Mouse (Mus musculus): ENCODE data around the gene Samd3. TPM values are rescaled to one million over a fixed set of nuclear protein-coding genes. Genes with fewer than 3 reads are reported as not detected.

The Samd3 gene
- polyA plus RNA-seq (2017; shearing (Covaris generic)): 10 to 100 TPM in 1 of 3 experiments, 1 to 10 TPM in 2; 1.4 to 21.9 (median 1.7) TPM

GRCm38 (mm10) chr10:26229488-26229887 lies at the start of gene Samd3:
Gene Samd3, plus strand, starts transcription at chr10:26229707.
- ATAC-seq: peak; percentile 75

- no peak for ATAC-seq
These were observed 44.2 kb upstream of the Samd3 start for GRCm38 (mm10) chr10:26185289-26185688.

DNA sequence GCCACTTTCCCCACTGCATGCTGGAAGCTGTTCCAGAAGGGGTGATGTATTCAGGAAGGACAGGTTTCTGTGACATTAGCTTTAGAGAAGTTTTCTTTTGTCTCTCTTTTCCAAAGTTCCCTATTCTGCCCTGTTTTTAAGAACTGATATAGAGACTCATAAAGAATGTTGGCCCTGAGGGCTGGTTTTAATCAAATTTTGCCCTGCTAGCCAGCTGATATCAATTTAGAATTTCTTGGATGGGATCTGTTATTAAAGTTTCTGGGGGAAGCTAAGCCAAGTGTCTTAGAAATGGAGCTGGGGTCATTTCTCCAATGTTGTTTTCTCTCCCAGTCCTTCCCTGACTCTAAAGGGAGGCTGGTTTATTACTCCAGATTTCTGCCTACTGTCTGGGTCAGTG lies 38.7 kb upstream of the Samd3 start:
- ATAC-seq: no peak

- no peak for ATAC-seq
These were observed 34.6 kb upstream of the Samd3 start for GRCm38 (mm10) chr10:26194892-26195291.

GRCm38 (mm10) chr10:26202708-26203368 lies 26.7 kb upstream of the Samd3 start:
- ATAC-seq: peak; percentile 82

DNA sequence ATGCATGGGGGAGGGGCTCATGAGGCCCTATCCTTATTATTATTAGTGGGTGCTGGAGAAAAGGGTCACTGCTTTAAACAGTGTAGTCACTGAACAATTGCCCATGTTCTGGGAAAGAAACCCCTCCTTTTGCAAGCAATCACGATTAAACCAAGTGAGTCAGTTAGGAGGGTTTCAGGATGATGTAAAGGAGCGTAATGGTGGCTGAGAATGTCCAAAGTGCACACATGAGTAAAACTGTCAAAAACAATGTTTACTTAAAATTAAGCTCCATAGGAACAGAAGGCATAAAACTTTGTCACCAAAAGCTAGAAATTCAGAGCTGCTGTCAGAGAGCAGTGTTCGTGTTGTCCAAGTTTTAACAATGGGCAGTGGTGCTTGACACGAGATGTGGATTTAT lies 8.8 kb upstream of the Samd3 start:
- no peak for ATAC-seq

GRCm38 (mm10) chr10:26226241-26226640 lies 3.3 kb upstream of the Samd3 start:
- no peak for ATAC-seq

DNA sequence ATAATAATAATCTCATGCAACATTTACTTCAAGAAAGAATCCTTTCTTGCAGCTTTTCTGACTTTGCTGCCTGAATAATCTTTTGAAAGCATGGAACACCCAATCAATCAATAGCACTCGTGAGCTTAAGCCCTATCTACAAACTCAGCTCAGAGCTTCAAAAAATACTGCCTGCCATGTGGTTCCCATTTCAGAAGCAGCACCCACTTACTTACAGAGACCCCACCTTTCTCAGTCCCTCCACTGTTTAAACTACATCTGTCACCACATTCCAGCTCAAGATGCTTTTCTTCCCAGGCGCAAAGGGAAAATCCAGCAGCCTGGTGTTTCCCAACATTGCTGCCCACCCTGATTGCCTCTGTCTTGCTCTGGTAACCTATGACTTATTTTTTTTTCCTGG lies 2.8 kb upstream of the Samd3 start:
- ATAC-seq: no peak

GRCm38 (mm10) chr10:26228187-26228586 lies 1.3 kb upstream of the Samd3 start:
- no peak for ATAC-seq

DNA sequence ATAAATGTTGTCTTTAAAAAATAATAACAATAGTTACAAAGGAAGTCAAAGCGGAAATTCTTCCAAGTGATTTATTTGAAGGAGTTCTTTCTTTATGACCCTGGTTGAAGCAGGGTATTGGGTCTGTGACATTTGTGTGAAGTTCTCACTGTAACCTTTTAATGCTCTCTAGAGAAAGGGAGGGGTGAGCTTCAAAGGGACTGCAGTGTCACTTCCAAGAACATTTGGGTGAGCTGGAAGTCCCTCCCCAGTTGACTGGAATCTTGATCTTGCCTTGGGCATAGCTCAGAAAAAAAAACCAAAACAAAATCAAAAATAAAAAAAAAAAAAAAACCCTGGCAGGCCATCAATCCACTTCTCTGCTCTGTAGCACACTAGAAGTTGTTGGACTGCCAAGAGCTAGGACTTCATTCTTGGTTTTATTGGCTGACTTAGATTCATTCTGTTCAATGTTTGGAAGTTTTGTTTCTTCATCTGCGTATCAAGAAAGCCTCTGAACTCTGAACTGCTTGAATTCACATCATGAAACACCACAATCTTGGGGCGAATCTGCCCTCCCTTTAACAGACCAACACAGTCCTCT lies 2.7 kb downstream of the Samd3 start:
- ATAC-seq: no peak

DNA sequence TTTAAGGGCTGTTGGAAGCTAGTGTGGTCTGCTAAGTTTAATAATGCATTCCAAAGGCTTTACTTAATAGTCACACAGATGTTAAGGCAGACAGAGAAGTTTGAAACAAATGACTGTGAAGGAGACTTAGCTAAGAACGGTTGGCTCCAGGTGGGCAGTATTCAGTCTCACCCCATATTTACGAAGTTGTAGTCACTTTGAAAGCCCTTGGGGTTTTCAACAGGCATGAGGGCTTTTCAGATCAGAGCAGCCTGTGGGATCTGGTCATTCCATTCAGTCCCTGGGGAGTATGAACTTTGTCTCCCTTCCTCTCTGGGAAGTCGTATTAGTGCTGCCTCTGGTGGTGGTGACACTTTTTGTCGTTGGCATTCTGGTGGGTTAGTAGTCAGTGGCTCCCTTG lies 9.1 kb downstream of the Samd3 start:
- no peak for ATAC-seq

GRCm38 (mm10) chr10:26239090-26239489 lies 9.6 kb downstream of the Samd3 start:
- no peak for ATAC-seq

DNA sequence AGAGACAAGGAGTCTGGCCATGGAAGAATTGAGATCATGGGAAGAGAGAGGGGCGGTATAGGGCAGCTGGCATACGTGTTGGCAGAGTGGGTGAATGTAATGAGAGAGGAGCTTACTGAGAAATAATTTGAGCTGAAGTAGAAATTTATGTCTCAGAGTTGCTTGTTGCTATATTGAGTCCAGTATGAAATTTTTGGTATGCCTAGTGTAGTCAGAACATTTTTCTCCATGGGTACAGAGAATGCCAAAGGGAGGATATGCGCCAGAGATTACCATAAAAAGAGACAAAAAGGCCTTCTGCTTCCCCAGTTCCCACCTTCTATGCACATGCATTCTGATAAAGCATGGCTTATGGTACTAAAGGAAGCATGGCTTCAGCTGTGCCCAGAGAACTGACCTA lies 13.7 kb downstream of the Samd3 start:
- ATAC-seq: no peak

DNA sequence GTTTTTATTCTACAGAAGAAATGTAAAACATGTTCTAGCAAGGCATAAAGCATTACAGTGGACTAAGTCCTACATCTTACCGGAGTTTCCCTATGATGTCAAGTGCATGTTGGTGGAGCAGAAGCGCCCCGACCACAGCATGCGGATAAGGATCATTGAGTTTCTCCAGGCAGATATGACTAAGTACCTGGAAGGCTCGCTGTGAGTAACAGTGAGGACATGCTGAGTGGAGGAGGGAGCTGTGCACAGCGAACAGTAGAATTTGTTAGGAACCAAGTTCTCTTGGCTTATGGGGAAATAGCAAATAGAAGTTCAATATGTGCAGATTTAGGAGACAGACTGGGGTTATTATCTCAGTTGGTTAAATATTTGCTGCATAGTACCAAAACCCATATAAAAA lies 15.0 kb downstream of the Samd3 start:
- no peak for ATAC-seq

- ATAC-seq: no peak
These were observed 20.1 kb downstream of the Samd3 start for GRCm38 (mm10) chr10:26249426-26250165.

GRCm38 (mm10) chr10:26259908-26260307 lies 30.4 kb downstream of the Samd3 start:
- ATAC-seq: peak; percentile 66

DNA sequence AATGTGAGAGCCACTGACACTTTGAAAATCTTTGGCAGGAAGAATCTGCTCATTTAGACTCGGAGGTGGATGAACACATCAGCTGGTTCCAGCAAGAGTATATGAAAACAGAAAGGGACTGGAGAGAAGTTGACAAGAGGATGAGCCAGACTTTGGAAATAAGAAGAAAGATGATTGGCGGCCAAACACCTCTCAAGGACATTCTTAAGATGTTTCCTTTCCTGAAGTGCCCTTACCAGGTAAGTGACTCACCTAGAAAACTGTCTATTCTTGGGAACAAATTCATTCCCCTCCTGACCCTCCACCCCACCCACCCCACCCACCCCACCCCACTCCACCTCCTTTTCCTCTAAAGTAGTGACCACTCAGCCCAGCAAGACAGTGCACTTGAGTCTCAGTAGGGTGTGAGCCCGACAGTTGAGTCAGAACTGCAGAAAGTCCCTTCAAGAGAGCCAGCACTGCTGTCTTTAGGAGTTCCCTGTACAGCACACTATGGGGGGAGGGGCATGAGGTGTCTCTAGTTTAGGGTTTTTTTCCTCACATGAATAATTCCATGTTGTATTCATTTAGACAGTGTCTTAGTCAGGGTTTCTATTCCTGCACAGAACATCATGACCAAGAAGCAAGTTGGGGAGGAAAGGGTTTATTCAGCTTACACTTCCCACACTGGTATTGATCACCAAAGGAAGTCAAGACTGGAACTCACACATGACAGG lies 34.4 kb downstream of the Samd3 start:
- ATAC-seq: no peak

GRCm38 (mm10) chr10:26275414-26275813 lies 45.9 kb downstream of the Samd3 start:
- no peak for ATAC-seq

- ATAC-seq: no peak
These were observed 50.5 kb downstream of the Samd3 start for GRCm38 (mm10) chr10:26280009-26280408.

- ATAC-seq: no peak
These were observed 57.6 kb downstream of the Samd3 start for GRCm38 (mm10) chr10:26287136-26287535.

DNA sequence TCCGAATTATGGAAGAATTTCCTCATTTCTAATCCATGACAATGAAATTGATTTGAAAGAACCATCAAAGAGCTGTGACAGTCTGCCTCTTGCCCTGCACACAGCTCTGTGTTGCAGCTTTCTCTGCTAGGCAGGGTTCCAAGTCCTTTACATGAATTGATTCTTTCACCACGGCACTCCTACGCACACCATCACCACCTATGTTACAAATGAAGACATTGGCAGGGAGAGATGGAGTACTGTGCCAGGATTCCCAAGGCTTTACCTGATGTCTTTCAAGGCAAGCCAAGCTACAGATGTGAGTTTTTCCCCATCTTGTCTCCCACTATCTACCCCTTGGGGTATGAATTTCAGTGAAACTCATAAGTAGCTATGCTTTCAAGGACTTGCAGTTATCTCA lies 67.7 kb downstream of the Samd3 start:
- ATAC-seq: no peak

DNA sequence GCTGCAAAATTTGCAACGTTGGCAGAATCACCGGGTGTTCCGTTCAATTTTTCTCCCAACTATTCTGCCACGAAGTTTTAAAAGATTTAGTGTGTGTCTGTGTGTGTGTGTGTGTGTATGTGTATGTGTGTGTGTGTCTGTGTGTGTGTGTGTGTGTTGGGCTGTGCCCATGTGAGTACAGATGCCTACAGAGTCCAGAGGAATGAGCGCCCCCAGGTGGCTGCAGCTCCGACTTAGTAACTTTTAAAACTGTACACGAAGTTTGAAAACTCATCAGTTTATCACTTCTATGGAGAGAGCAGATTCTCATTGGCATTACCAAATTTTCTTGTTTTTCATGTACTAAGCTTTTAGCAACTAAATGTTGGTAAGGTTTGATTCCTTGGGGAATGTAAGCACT lies 68.1 kb downstream of the Samd3 start:
- no peak for ATAC-seq

GRCm38 (mm10) chr10:26302336-26302735 lies 72.8 kb downstream of the Samd3 start:
- no peak for ATAC-seq
